Mouse (Mus musculus): ENCODE results near the gene Etv6. TPM values are rescaled to one million over a fixed set of nuclear protein-coding genes. Genes with fewer than 3 reads are reported as not detected.

Gene Etv6
- polyA plus RNA-seq, 1 experiment: not detected

DNA sequence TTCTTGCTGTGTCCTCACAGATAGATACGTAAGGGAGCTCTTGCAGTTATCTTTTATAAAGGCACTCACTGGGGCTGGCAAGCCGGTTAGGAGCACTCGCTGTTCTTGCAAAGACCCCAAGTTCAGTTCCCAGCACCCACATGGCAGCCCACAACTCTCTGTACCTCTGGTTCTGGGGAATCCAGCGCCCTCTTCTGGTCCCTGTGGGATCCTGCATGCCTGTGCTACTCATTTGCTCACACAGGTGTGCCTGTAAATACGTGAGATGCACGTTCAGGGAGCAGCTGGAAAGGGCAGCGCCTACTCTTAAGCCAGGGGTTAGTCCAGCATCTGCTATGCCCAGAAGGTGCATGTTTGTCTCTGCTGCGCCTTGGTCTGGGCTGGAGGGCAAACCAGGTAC lies 224.4 kb downstream of the Etv6 start:
- Histone ChIP-seq H3K27ac (ENCODE audit: insufficient read depth, low read depth, low read length) (no peak overlapping the region), H3K4me3 (ENCODE audit: insufficient read depth, low read depth, low read length) (no peak overlapping the region), H3K4me1 (ENCODE audit: control insufficient read depth, insufficient read depth, low read length) (peaks cover 5% of the 10 kb centered on the region; the same call in 1 of the 2 replicates)
- 94% methylated on average over 8 of the region's 8 CpGs for WGBS
- TF ChIP-seq CTCF (IDR thresholded peaks at IDR 0.05; ENCODE audit: insufficient read depth, low read depth, low read length) (no peak), POLR2A (IDR thresholded peaks at IDR 0.05; ENCODE audit: insufficient read depth, low read depth, low read length) (no peak)

DNA sequence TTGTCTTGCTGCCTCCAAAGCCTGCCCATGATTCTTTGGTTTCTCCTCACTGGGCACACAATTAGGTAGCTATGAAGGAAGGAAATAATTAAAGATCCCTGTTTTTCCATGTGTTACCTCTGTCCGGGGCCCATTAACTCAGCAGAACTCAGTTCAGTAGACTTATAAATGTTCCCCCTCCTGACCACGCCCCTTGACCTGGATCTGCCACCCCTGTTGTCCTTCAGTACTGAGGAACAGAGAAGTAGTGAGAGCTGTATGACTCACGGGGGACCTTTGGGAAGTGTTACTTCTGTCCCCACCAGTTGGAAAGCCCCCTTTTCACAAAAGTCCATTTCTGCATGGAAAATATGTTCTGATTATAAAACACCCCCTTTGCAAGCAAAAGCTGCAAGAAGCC lies 226.4 kb downstream of the Etv6 start:
- H3K27ac ChIP-seq (ENCODE audit: insufficient read depth, low read depth, low read length): 0 out of 2 replicates have a peak overlapping the region, but pooled peaks have one; percentile 20
- TF ChIP-seq CTCF (IDR thresholded peaks at IDR 0.05; ENCODE audit: insufficient read depth, low read depth, low read length): no peak
- no peak for TF ChIP-seq POLR2A (IDR thresholded peaks at IDR 0.05; ENCODE audit: insufficient read depth, low read depth, low read length)
- no peak overlapping the region for H3K4me3 ChIP-seq (ENCODE audit: insufficient read depth, low read depth, low read length)
- H3K4me1 ChIP-seq (ENCODE audit: control insufficient read depth, insufficient read depth, low read length): no peaks in the 10 kb centered on the region
- 64% methylated on average over 3 of the region's 3 CpGs for WGBS

DNA sequence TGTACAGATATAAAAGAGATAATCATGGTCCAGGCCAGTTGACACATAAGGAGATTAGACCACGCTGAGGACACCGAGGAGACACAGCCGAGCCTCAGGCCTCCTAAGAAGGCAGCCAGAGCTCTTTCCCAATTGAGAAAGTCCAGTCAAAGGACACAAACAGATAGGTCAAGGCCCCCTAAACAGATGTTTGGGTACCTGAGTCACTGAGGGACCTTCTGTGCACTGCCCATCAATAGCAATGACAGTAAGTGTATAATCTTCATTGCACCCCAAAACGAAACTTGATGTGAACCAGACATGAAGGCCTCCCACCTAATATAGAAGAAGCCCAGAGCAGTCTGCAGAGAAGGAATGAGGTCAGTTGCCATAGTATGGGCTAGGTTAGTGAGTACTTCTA lies 226.9 kb downstream of the Etv6 start:
- WGBS: 67% methylated on average over 4 of the region's 4 CpGs
- Histone ChIP-seq H3K27ac (ENCODE audit: insufficient read depth, low read depth, low read length) (no peak overlapping the region), H3K4me1 (ENCODE audit: control insufficient read depth, insufficient read depth, low read length) (no peaks in the 10 kb centered on the region), H3K4me3 (ENCODE audit: insufficient read depth, low read depth, low read length) (no peak overlapping the region)
- TF ChIP-seq CTCF (IDR thresholded peaks at IDR 0.05; ENCODE audit: insufficient read depth, low read depth, low read length): no peak
- no peak for TF ChIP-seq POLR2A (IDR thresholded peaks at IDR 0.05; ENCODE audit: insufficient read depth, low read depth, low read length)

DNA sequence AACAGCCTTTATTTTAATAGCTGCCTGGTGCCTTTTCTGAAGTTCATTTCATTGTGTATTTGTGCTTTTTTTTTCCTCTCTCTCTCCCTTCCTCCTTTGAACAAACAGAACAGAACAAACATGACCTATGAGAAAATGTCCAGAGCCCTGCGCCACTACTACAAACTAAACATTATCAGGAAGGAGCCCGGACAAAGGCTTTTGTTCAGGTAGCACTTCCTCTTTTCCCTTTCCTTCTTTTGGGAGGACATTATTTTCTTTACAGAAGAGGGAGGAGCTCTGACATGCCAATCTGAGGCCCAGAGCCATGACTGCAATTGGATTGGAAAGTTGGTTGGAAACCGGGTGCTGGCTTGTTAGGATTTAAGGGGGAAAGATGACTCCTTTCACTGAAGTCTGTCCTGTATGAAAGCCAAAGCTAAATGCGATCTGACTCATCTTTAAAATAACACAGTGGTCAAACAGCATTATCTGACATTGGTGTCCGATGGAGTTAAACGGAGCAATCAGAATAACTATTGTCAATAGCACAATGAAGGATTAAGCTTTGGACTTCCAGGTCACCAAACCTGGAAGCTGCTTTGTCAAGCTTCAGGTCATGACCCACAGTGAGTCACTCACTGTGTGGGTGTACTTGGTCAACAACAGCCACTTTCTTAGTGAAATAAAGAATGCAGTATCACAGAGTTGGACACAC lies 227.6 kb downstream of the Etv6 start:
- TF ChIP-seq CTCF (IDR thresholded peaks at IDR 0.05; ENCODE audit: insufficient read depth, low read depth, low read length): no peak
- no peak for TF ChIP-seq POLR2A (IDR thresholded peaks at IDR 0.05; ENCODE audit: insufficient read depth, low read depth, low read length)
- WGBS: 73% methylated on average over 6 of the region's 6 CpGs
- no peak overlapping the region for H3K27ac ChIP-seq (ENCODE audit: insufficient read depth, low read depth, low read length)
- no peak overlapping the region for H3K4me3 ChIP-seq (ENCODE audit: insufficient read depth, low read depth, low read length)
- no peaks in the 10 kb centered on the region for H3K4me1 ChIP-seq (ENCODE audit: control insufficient read depth, insufficient read depth, low read length)

DNA sequence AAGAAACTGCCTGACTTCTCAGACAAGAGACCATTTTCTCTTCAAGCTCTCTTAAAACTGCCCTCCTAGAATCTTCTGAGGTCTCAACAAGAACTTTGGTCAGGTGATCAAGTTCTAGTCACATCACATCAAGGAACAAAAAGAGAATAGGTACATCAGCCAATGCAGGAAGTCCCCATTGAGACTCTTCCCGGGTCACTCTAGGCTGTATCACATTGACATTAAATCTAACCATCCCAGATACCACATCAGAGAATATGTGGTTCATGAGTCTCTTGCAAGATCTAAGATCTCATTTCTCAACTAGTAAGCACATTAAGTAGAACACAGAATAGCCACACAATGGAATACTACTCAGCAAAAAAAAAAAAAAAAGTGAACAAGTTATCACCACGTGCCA lies 238.4 kb downstream of the Etv6 start:
- H3K4me1 ChIP-seq (ENCODE audit: control insufficient read depth, insufficient read depth, low read length): no peaks in the 10 kb centered on the region
- no peak for TF ChIP-seq POLR2A (IDR thresholded peaks at IDR 0.05; ENCODE audit: insufficient read depth, low read depth, low read length)
- TF ChIP-seq CTCF (IDR thresholded peaks at IDR 0.05; ENCODE audit: insufficient read depth, low read depth, low read length): no peak
- no peak overlapping the region for H3K27ac ChIP-seq (ENCODE audit: insufficient read depth, low read depth, low read length)
- 93% methylated on average over 2 of the region's 2 CpGs for WGBS
- no peak overlapping the region for H3K4me3 ChIP-seq (ENCODE audit: insufficient read depth, low read depth, low read length)

DNA sequence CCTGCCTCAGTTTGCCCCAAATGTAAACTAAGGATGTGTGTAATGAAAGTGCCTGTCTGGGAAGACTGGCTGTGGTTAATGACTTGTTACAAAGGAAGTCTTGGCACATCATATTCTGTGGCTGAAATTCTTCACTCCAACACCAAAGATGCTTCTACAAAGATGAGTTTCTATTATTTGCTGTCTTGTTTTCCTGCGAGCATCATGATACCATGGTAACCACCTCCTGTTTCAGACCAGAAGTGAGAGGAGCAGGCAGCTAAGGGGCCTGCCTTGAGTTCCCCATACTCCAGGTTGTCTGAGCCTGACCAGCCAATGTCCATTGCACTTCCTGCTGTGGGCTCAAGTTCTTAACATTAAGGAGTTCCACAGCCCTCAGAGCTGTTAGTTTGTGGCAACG lies 241.5 kb downstream of the Etv6 start:
- H3K4me3 ChIP-seq (ENCODE audit: insufficient read depth, low read depth, low read length): no peak overlapping the region
- WGBS: 75% methylated on average over 2 of the region's 2 CpGs
- H3K4me1 ChIP-seq (ENCODE audit: control insufficient read depth, insufficient read depth, low read length): no peaks in the 10 kb centered on the region
- TF ChIP-seq CTCF (IDR thresholded peaks at IDR 0.05; ENCODE audit: insufficient read depth, low read depth, low read length) (no peak), POLR2A (IDR thresholded peaks at IDR 0.05; ENCODE audit: insufficient read depth, low read depth, low read length) (no peak)
- no peak overlapping the region for H3K27ac ChIP-seq (ENCODE audit: insufficient read depth, low read depth, low read length)

DNA sequence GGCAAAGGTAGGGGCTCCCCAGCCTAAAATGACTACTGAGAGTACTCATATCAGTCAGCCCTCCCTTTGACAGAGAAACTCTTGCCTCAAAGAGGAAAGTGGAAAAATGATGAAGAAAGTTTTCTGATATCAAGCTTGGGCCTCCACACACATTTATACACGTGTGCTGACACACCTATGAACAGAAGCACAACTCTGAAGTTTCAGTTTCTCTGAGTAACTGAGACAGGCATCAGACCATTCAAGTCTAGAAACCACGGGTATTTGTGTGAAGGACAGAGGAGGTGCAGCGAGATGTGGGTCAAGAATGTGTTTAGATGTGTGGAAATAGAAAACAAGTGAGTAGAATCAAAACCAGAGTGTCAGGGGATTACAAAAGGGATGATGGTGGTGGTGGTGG lies 246.6 kb downstream of the Etv6 start:
- TF ChIP-seq CTCF (IDR thresholded peaks at IDR 0.05; ENCODE audit: insufficient read depth, low read depth, low read length): no peak
- TF ChIP-seq POLR2A (IDR thresholded peaks at IDR 0.05; ENCODE audit: insufficient read depth, low read depth, low read length): no peak
- WGBS: 85% methylated on average over 3 of the region's 3 CpGs
- H3K4me3 ChIP-seq (ENCODE audit: insufficient read depth, low read depth, low read length): no peak overlapping the region

DNA sequence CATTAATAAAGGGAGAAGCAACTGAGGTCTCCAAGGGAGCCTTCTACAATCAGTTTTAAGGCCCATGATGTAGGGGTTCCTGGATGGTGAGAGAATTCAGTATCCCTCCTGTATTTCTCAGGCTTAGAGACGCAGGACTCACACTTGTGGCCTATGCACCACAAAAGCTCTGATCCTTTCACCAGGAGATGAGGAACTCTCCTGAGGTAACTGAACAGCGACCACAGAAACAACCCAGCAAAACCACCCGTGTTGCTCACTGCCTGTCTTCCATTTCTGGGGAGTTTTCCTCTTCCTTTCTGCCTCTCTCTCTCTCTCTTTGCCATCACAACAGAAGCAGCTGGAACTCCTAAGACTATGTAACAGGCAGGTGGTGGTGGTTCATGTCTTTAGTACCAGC lies 256.3 kb downstream of the Etv6 start:
- Histone ChIP-seq H3K4me1 (ENCODE audit: control insufficient read depth, insufficient read depth, low read length) (no peaks in the 10 kb centered on the region), H3K4me3 (ENCODE audit: insufficient read depth, low read depth, low read length) (no peak overlapping the region), H3K27ac (ENCODE audit: insufficient read depth, low read depth, low read length) (no peak overlapping the region)
- WGBS: 96% methylated on average over 3 of the region's 3 CpGs
- no peak for TF ChIP-seq POLR2A (IDR thresholded peaks at IDR 0.05; ENCODE audit: insufficient read depth, low read depth, low read length)
- TF ChIP-seq CTCF (IDR thresholded peaks at IDR 0.05; ENCODE audit: insufficient read depth, low read depth, low read length): no peak

More for the DNA sequence above, 246.6 kb downstream of the Etv6 start:
- H3K27ac ChIP-seq (ENCODE audit: insufficient read depth, low read depth, low read length): no peak overlapping the region
- H3K4me1 ChIP-seq (ENCODE audit: control insufficient read depth, insufficient read depth, low read length): no peaks in the 10 kb centered on the region

DNA sequence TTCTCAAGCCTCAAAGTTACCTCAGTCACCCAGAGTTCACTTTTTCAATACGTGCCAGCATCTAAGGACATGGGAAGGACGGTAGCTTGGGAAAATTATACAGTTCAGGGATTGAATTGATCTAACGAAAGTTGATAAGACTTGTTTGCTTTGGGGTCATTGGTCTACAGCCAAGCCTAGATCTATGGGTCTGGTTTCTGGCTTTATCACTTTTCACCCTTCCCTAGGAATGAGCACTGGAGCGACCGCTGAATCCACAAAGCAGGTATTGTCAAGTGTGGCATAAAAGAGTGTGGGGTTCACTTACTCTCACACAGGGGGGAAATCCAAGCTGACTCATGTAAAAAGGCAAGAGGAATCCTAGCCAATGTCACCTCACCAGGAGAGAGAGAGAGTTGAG lies 256.9 kb downstream of the Etv6 start:
- no peak overlapping the region for H3K4me3 ChIP-seq (ENCODE audit: insufficient read depth, low read depth, low read length)
- H3K27ac ChIP-seq (ENCODE audit: insufficient read depth, low read depth, low read length): no peak overlapping the region
- 87% methylated on average over 5 of the region's 5 CpGs for WGBS
- H3K4me1 ChIP-seq (ENCODE audit: control insufficient read depth, insufficient read depth, low read length): no peaks in the 10 kb centered on the region
- TF ChIP-seq POLR2A (IDR thresholded peaks at IDR 0.05; ENCODE audit: insufficient read depth, low read depth, low read length): no peak
- no peak for TF ChIP-seq CTCF (IDR thresholded peaks at IDR 0.05; ENCODE audit: insufficient read depth, low read depth, low read length)
